Comparison of ENCODE assay signal across 8 mouse cellular contexts in genomic region chr19:4614305-4615150, GRCm38 (mm10). TPM values are rescaled to one million over a fixed set of nuclear protein-coding genes. Genes with fewer than 3 reads are reported as not detected.
DNase-seq lines count a peak whose midpoint lies in the region; ATAC-seq and TF ChIP-seq lines count a peak whose summit lies in the region.

No protein-coding gene starts in this region.

- peak; percentile 93 for DNase-seq in heart, adult 11 months
- DNase-seq in heart, postnatal 36 days: no peak
- DNase-seq in ES-E14 (ENCODE audit: low read depth, low spot score): no peak
- DNase-seq in kidney, postnatal 10 days: peak; percentile 67
- no peak for DNase-seq in c-Kit-positive CD71-positive TER-119-positive erythroid progenitor cells, embryonic 14.5 days (ENCODE audit: low spot score)
- no peak for DNase-seq in layer of hippocampus, adult 9-10 months (ENCODE audit: low spot score)

- 16% methylated on average over 42 of the region's 49 CpGs for WGBS in embryonic facial prominence, embryonic 15.5 days
- 21% methylated on average over 37 of the region's 49 CpGs for WGBS in midbrain, embryonic 16.5 days

- peak overlapping the region; percentile 73 to 93 for H3K4me3 ChIP-seq in ES-E14 (ENCODE audit: insufficient read depth in 1 of 2, low read depth in 1 of 2, low read length in 2 of 2, poor library complexity in 1 of 2, severe bottlenecking in 1 of 2)
- peak overlapping the region; percentile 86 for H3K4me3 ChIP-seq in embryonic facial prominence, embryonic 15.5 days (replicated peaks)
- peak overlapping the region; percentile 92 for H3K4me3 ChIP-seq in midbrain, embryonic 16.5 days (ENCODE audit: low read depth, low read length)

- peaks cover 0 to 28% of the 10 kb centered on the region in 2 experiments; a peak in 3 of 4 replicates for H3K4me1 ChIP-seq in ES-E14 (ENCODE audit: control insufficient read depth in 2 of 2, insufficient read depth in 2 of 2, low read length in 2 of 2, poor library complexity in 1 of 2)
- peaks cover 41% of the 10 kb centered on the region for H3K4me1 ChIP-seq in embryonic facial prominence, embryonic 15.5 days
- H3K4me1 ChIP-seq in midbrain, embryonic 16.5 days (ENCODE audit: control insufficient read depth, insufficient read depth, low read length): peaks cover 29% of the 10 kb centered on the region

- H3K36me3 ChIP-seq in ES-E14 (ENCODE audit: control insufficient read depth, insufficient read depth, low read length, poor library complexity, severe bottlenecking): peaks cover 21% of the 10 kb centered on the region; the same call in 1 of the 2 replicates
- H3K36me3 ChIP-seq in embryonic facial prominence, embryonic 15.5 days: peaks cover 29% of the 10 kb centered on the region
- peaks cover 10% of the 10 kb centered on the region for H3K36me3 ChIP-seq in midbrain, embryonic 16.5 days (ENCODE audit: control insufficient read depth, insufficient read depth, low read length)

- intact Hi-C loops in heart, postnatal 36 days (cut with DNase I): no loop called here

- peak overlapping the region; percentile 75 for H3K4me2 ChIP-seq in embryonic facial prominence, embryonic 15.5 days (replicated peaks)
- peak overlapping the region; percentile 92 for H3K4me2 ChIP-seq in midbrain, embryonic 16.5 days (ENCODE audit: low read length)

- no peaks in the 10 kb centered on the region for H3K27me3 ChIP-seq in embryonic facial prominence, embryonic 15.5 days
- no peaks in the 10 kb centered on the region for H3K27me3 ChIP-seq in midbrain, embryonic 16.5 days (ENCODE audit: control insufficient read depth, insufficient read depth, low read depth, low read length)

- ATAC-seq in embryonic facial prominence, embryonic 15.5 days (ENCODE audit: insufficient number of reproducible peaks, low FRiP score, low TSS enrichment, low read depth): 0 out of 2 replicates have a peak, but pooled peaks have one; percentile 3
- ATAC-seq in midbrain, embryonic 16.5 days: peak; percentile 14; the same call in 1 of the 2 replicates

- in situ Hi-C loops in ES-E14 (cut with MboI; ENCODE audit: low sequenced_read_pairs in 2 of 2, unreplicated experiment in 2 of 2): no loop called here

- peak overlapping the region; percentile 2; the same call in 1 of the 2 replicates for H3K27ac ChIP-seq in ES-E14 (ENCODE audit: insufficient read depth, low read depth, low read length, poor library complexity, severe bottlenecking)
- peak overlapping the region; percentile 90 for H3K27ac ChIP-seq in embryonic facial prominence, embryonic 15.5 days (replicated peaks)
- peak overlapping the region; percentile 84 for H3K27ac ChIP-seq in midbrain, embryonic 16.5 days (ENCODE audit: low read length)

- H3K9me3 ChIP-seq in ES-E14 (ENCODE audit: control insufficient read depth, insufficient read depth, low read depth, low read length): no peaks in the 10 kb centered on the region
- no peaks in the 10 kb centered on the region for H3K9me3 ChIP-seq in embryonic facial prominence, embryonic 15.5 days (replicated peaks)
- no peaks in the 10 kb centered on the region for H3K9me3 ChIP-seq in midbrain, embryonic 16.5 days (replicated peaks; ENCODE audit: control insufficient read depth, low read length, poor library complexity, severe bottlenecking)

- peak overlapping the region; percentile 74 for H3K9ac ChIP-seq in ES-E14 (ENCODE audit: insufficient read depth, low read depth, low read length, poor library complexity, severe bottlenecking)
- H3K9ac ChIP-seq in embryonic facial prominence, embryonic 15.5 days: peak overlapping the region; percentile 91
- H3K9ac ChIP-seq in midbrain, embryonic 16.5 days (ENCODE audit: low read depth, low read length): peak overlapping the region; percentile 98

TF ChIP-seq in ES-E14, 5 proteins besides CTCF, POLR2A, EP300 and RAD21:
- no peak for TF ChIP-seq ZC3H11A (IDR thresholded peaks at IDR 0.05; ENCODE audit: borderline replicate concordance, low read depth, low read length)
- no peak for TF ChIP-seq CHD2 (IDR thresholded peaks at IDR 0.05; ENCODE audit: low read depth, low read length)
- TF ChIP-seq ZNF384 (IDR thresholded peaks at IDR 0.05; ENCODE audit: low read depth, low read length): no peak
- TF ChIP-seq HCFC1 (IDR thresholded peaks at IDR 0.05; ENCODE audit: borderline replicate concordance, insufficient read depth, low read length): no peak
- no peak for TF ChIP-seq MAFK (IDR thresholded peaks at IDR 0.05; ENCODE audit: insufficient read depth, low read depth, low read length)

RNA-seq across cellular contexts. Expression of gene Lrfn4, which starts 0.9 kb away (rescaled TPM):
- 1 to 10 TPM; 7.7 to 9.2 TPM for total RNA-seq in heart, postnatal 36 days (2021)
- 22.8 and 33.9 TPM in 2 replicates for total RNA-seq in ES-E14 (2012; rRNA removed)
- 7.6 and 8.4 TPM in 2 replicates for polyA plus RNA-seq in embryonic facial prominence, embryonic 15.5 days (2015; fragmentation: Nextera tagmentation; extraction: Ambion mirVana)
- 10.4 and 11.3 TPM in 2 replicates for polyA plus RNA-seq in midbrain, embryonic 16.5 days (2015; fragmentation: Nextera tagmentation; extraction: Ambion mirVana)

RNA-seq across cellular contexts. Expression of gene Rce1, which starts 10.9 kb away (rescaled TPM):
- 10 to 100 TPM in 1 of 2 experiments, 1 to 10 TPM in 1; 9.4 to 10.1 TPM for total RNA-seq in heart, postnatal 36 days (2021)
- 63.6 and 103 TPM in 2 replicates for total RNA-seq in ES-E14 (2012; rRNA removed)
- polyA plus RNA-seq in embryonic facial prominence, embryonic 15.5 days (2015; fragmentation: Nextera tagmentation; extraction: Ambion mirVana): 65.6 and 65.9 TPM in 2 replicates
- polyA plus RNA-seq in midbrain, embryonic 16.5 days (2015; fragmentation: Nextera tagmentation; extraction: Ambion mirVana): 51.4 and 52.4 TPM in 2 replicates

Comparison
In these comparisons a context has a peak if more than half of its experiments do, and no peak if none do; other contexts are left out.
1. DNase-seq: peak in heart, adult 11 months (single experiment) and kidney, postnatal 10 days (single experiment); none in heart, postnatal 36 days (0 of 2), ES-E14 (single experiment), c-Kit-positive CD71-positive TER-119-positive erythroid progenitor cells, embryonic 14.5 days (single experiment) and layer of hippocampus, adult 9-10 months (single experiment).
2. H3K27ac ChIP-seq: peak in every context shown above with its lines; median percentile 90 in embryonic facial prominence, embryonic 15.5 days; 84 in midbrain, embryonic 16.5 days; 2 in ES-E14.
3. Peak in every context shown above with its lines, with median percentiles within 50 percentile points of each other: H3K4me3 ChIP-seq and H3K9ac ChIP-seq.